Mouse (Mus musculus) kidney, embryonic 16.5 days (tissue): ENCODE results near the gene Zfp978. TPM values are rescaled to one million over a fixed set of nuclear protein-coding genes. Genes with fewer than 3 reads are reported as not detected.
"Not testable (repeated sequence)": the region's sequence is repeated elsewhere in the genome, so short reads cannot be mapped to it uniquely, and the experiment has no call there.

Experiments
- ATAC-seq: fragments of 200-750 bp; cut with Nextera tagmentation; 2 replicates; pipeline ENCODE4 v1.8.0; 2017; ENCODE audit warnings: moderate TSS enrichment; ENCODE audit not compliant: low FRiP score, low TSS enrichment
- H3K27ac ChIP-seq: fragments of 300-500 bp; sonication (generic); 2 replicates; pipeline ENCODE4 v1.5.1; 2014; ENCODE audit warnings: low read length
- H3K27me3 ChIP-seq: fragments of 300-500 bp; sonication (generic); 2 replicates; pipeline ENCODE4 v1.6.1; 2014; ENCODE audit warnings: low read length, control low read depth, mixed read lengths; ENCODE audit not compliant: insufficient read depth
- H3K36me3 ChIP-seq: fragments of 300-500 bp; sonication (generic); 2 replicates; pipeline ENCODE4 v1.6.1; 2014; ENCODE audit warnings: low read length, control low read depth, mixed read lengths; ENCODE audit not compliant: insufficient read depth
- H3K4me1 ChIP-seq: fragments of 300-500 bp; sonication (generic); 2 replicates; pipeline ENCODE4 v1.6.1; 2014; ENCODE audit warnings: low read length, control low read depth, mixed read lengths; ENCODE audit not compliant: insufficient read depth
- H3K4me2 ChIP-seq: fragments of 300-500 bp; sonication (generic); replicated peaks from 2 replicates; pipeline ENCODE4 v1.6.1; 2014; ENCODE audit warnings: low read depth, low read length
- H3K4me3 ChIP-seq: fragments of 300-500 bp; sonication (generic); 2 replicates; pipeline ENCODE4 v1.5.1; 2014; ENCODE audit warnings: mild to moderate bottlenecking, low read length
- H3K9ac ChIP-seq: fragments of 300-500 bp; sonication (generic); replicated peaks from 2 replicates; pipeline ENCODE4 v1.6.1; 2014; ENCODE audit warnings: low read length
- H3K9me3 ChIP-seq: fragments of 300-500 bp; sonication (generic); 2 replicates; pipeline ENCODE4 v1.6.1; 2016; ENCODE audit warnings: low read length, control low read depth
- WGBS: fragments of 180-500 bp; shearing (Covaris S2); extraction: QIAGEN DNeasy Blood & Tissue Kit; methylation state at CpG from one replicate; pipeline ENCODE4 v1.1.7; 2014; 5-methylcytosine and 5-hydroxymethylcytosine counted together
- polyA plus RNA-seq: library from polyadenylated mRNA; unstranded; fragments of >200 nt; fragmentation: Nextera tagmentation; extraction: Ambion mirVana; gene quantifications from 2 replicates; pipeline ENCODE4 v1.2.1, GENCODE M21; 2015

Zfp978 gene
- polyA plus RNA-seq, 1 experiment from 2014 or later = not detected

GRCm38 (mm10) chr4:147350541-147350940 is 10.6 kb upstream of the Zfp978 start:
- not testable (repeated sequence) for H3K27ac ChIP-seq, H3K4me2 ChIP-seq, H3K4me1 ChIP-seq, H3K4me3 ChIP-seq, H3K9ac ChIP-seq, H3K36me3 ChIP-seq, H3K27me3 ChIP-seq
- ATAC-seq = 0 out of 2 replicates have a peak, but pooled peaks have one; percentile 35
- WGBS = 87% methylated on average over 2 of the region's 2 CpGs
- H3K9me3 ChIP-seq = peaks cover 45% of the 10 kb centered on the region

GRCm38 (mm10) chr4:147351376-147351980 is 9.6 kb upstream of the Zfp978 start:
- ATAC-seq, H3K4me1 ChIP-seq: not testable (repeated sequence)

GRCm38 (mm10) chr4:147353626-147354025 is 7.5 kb upstream of the Zfp978 start:
- not testable (repeated sequence) for ATAC-seq, H3K27ac ChIP-seq, H3K36me3 ChIP-seq, H3K4me2 ChIP-seq, H3K4me3 ChIP-seq, H3K9ac ChIP-seq, H3K4me1 ChIP-seq, H3K27me3 ChIP-seq
- peaks cover 27% of the 10 kb centered on the region for H3K9me3 ChIP-seq
- WGBS = 84% methylated on average over 4 of the region's 4 CpGs

More at GRCm38 (mm10) chr4:147351376-147351980, 9.6 kb upstream of the Zfp978 start:
- peaks cover 40% of the 10 kb centered on the region for H3K9me3 ChIP-seq
- not testable (repeated sequence) for H3K27ac ChIP-seq, H3K4me3 ChIP-seq, H3K9ac ChIP-seq, H3K27me3 ChIP-seq, H3K4me2 ChIP-seq, H3K36me3 ChIP-seq
- WGBS = 85% methylated on average over 9 of the region's 13 CpGs

- WGBS = no CpG with 5 or more reads among the region's 3 CpGs
- ATAC-seq, H3K36me3 ChIP-seq, H3K27ac ChIP-seq, H3K4me3 ChIP-seq, H3K4me2 ChIP-seq, H3K9me3 ChIP-seq, H3K27me3 ChIP-seq, H3K9ac ChIP-seq, H3K4me1 ChIP-seq: not testable (repeated sequence)
Observed at GRCm38 (mm10) chr4:147356042-147356441, 5.1 kb upstream of the Zfp978 start.

GRCm38 (mm10) chr4:147357195-147357594 is 3.9 kb upstream of the Zfp978 start:
- no CpG with 5 or more reads among the region's 2 CpGs for WGBS
- not testable (repeated sequence) for H3K9ac ChIP-seq, H3K36me3 ChIP-seq, H3K4me3 ChIP-seq, ATAC-seq, H3K4me1 ChIP-seq, H3K27ac ChIP-seq, H3K27me3 ChIP-seq, H3K9me3 ChIP-seq, H3K4me2 ChIP-seq

- not testable (repeated sequence) for H3K36me3 ChIP-seq, H3K27ac ChIP-seq, H3K4me2 ChIP-seq, ATAC-seq, H3K4me3 ChIP-seq, H3K4me1 ChIP-seq, H3K9ac ChIP-seq, H3K9me3 ChIP-seq, H3K27me3 ChIP-seq
- no CpG with 5 or more reads among the region's 1 CpGs for WGBS
Observed at GRCm38 (mm10) chr4:147361872-147362271, 769 bp downstream of the Zfp978 start.

- H3K36me3 ChIP-seq, H3K4me3 ChIP-seq, H3K27me3 ChIP-seq, H3K9ac ChIP-seq, H3K4me2 ChIP-seq, H3K9me3 ChIP-seq, H3K27ac ChIP-seq, H3K4me1 ChIP-seq: not testable (repeated sequence)
- peak; percentile 67 for ATAC-seq
- WGBS = no CpG with 5 or more reads among the region's 2 CpGs
Observed at GRCm38 (mm10) chr4:147369564-147369963, 8.5 kb downstream of the Zfp978 start.

GRCm38 (mm10) chr4:147383199-147383598 is 22.1 kb downstream of the Zfp978 start:
- H3K4me3 ChIP-seq, H3K36me3 ChIP-seq, ATAC-seq, H3K9me3 ChIP-seq, H3K27ac ChIP-seq, H3K4me2 ChIP-seq, H3K9ac ChIP-seq, H3K4me1 ChIP-seq, H3K27me3 ChIP-seq: not testable (repeated sequence)
- 79% methylated on average over 2 of the region's 4 CpGs for WGBS

- not testable (repeated sequence) for H3K9ac ChIP-seq, H3K27ac ChIP-seq, H3K4me2 ChIP-seq, H3K36me3 ChIP-seq, H3K27me3 ChIP-seq, ATAC-seq, H3K4me1 ChIP-seq, H3K4me3 ChIP-seq
- peaks cover 37% of the 10 kb centered on the region for H3K9me3 ChIP-seq
- 91% methylated on average over 3 of the region's 3 CpGs for WGBS
Observed at GRCm38 (mm10) chr4:147397201-147397600, 36.1 kb downstream of the Zfp978 start.

GRCm38 (mm10) chr4:147397934-147398682 is 37.0 kb downstream of the Zfp978 start:
- not testable (repeated sequence) for H3K9ac ChIP-seq, ATAC-seq, H3K4me2 ChIP-seq, H3K27me3 ChIP-seq, H3K36me3 ChIP-seq, H3K27ac ChIP-seq, H3K4me3 ChIP-seq, H3K4me1 ChIP-seq
- WGBS = 79% methylated on average over 6 of the region's 6 CpGs
- H3K9me3 ChIP-seq = peaks cover 41% of the 10 kb centered on the region
